Mouse (Mus musculus) CH12.LX (cell line): ENCODE measurements around the gene 1110008L16Rik. TPM values are rescaled to one million over a fixed set of nuclear protein-coding genes. Genes with fewer than 3 reads are reported as not detected.
A peak's percentile ranks its signal among the peaks of the same experiment; 100 is the strongest.

Source experiments
- DNase-seq: peaks from one replicate; pipeline ENCODE4 v3.0.0-alpha.2; 2013; ENCODE audit errors: extremely low read depth
- H3K27ac ChIP-seq: 2 replicates; pipeline ENCODE4 v1.5.1; 2012; ENCODE audit warnings: low read depth, mild to moderate bottlenecking, control low read depth, moderate library complexity; ENCODE audit not compliant: insufficient read depth
- H3K27me3 ChIP-seq: replicated peaks from 2 replicates; pipeline ENCODE3; 2012; ENCODE audit warnings: inconsistent platforms
- H3K36me3 ChIP-seq, 2 experiments: replicated peaks in 1 of 2; 2 replicates each; pipeline versions ENCODE3 to v1.6.1; 2012; ENCODE audit warnings: inconsistent platforms in 1 of 2, low read length in 1 of 2, mild to moderate bottlenecking in 1 of 2, mixed read lengths in 1 of 2, moderate library complexity in 1 of 2; ENCODE audit not compliant: control insufficient read depth in 1 of 2, insufficient read depth in 1 of 2
- H3K4me1 ChIP-seq, 2 experiments: 2 replicates each; pipeline ENCODE4 v1.6.1; 2012; ENCODE audit warnings: inconsistent platforms in 1 of 2, moderate library complexity in 1 of 2; ENCODE audit not compliant: insufficient read depth in 2 of 2, control insufficient read depth in 1 of 2
- H3K4me2 ChIP-seq: 2 replicates; pipeline ENCODE4 v1.6.1; 2012; ENCODE audit warnings: low read depth, mild to moderate bottlenecking, control low read depth; ENCODE audit not compliant: poor library complexity, insufficient read depth, severe bottlenecking
- H3K4me3 ChIP-seq, 3 experiments: fragments of 150-350 bp in 1 of 3; sonication (generic) in 1 of 3; replicated peaks in 1 of 3; 2 replicates each; pipeline versions ENCODE3 to v1.5.1; 2011 to 2012; ENCODE audit warnings: low read depth in 2 of 3, low read length in 2 of 3, mild to moderate bottlenecking in 2 of 3, moderate library complexity in 2 of 3, control low read depth in 1 of 3, improper control_type of control experiment in 1 of 3, inconsistent platforms in 1 of 3, mixed read lengths in 1 of 3; ENCODE audit not compliant: poor library complexity in 1 of 3
- H3K79me2 ChIP-seq: replicated peaks from 2 replicates; pipeline ENCODE4 v1.6.1; 2012; ENCODE audit warnings: mild to moderate bottlenecking, moderate library complexity; ENCODE audit not compliant: control insufficient read depth, poor library complexity, insufficient read depth, severe bottlenecking; ENCODE audit errors: extremely low read depth
- H3K9ac ChIP-seq: 2 replicates; pipeline ENCODE4 v1.6.1; 2012; ENCODE audit warnings: low read depth, mild to moderate bottlenecking, control low read depth, moderate library complexity; ENCODE audit not compliant: insufficient read depth
- H3K9me3 ChIP-seq: replicated peaks from 2 replicates; pipeline ENCODE3; 2012; ENCODE audit warnings: low read length, inconsistent platforms, mixed read lengths
- BHLHE40 ChIP-seq: IDR thresholded peaks from 2 replicates; pipeline ENCODE4 v1.6.1; 2011; ENCODE audit warnings: mild to moderate bottlenecking, low read depth, low read length, improper control_type of control experiment
- CHD2 ChIP-seq: IDR thresholded peaks from 2 replicates; pipeline ENCODE4 v1.6.1; 2011; ENCODE audit warnings: low read length, improper control_type of control experiment
- E2F4 ChIP-seq: IDR thresholded peaks from 2 replicates; pipeline ENCODE4 v1.6.1; 2011; ENCODE audit warnings: low read depth, low read length, improper control_type of control experiment; ENCODE audit not compliant: insufficient replicate concordance
- EP300 ChIP-seq: IDR thresholded peaks from 2 replicates; pipeline ENCODE4 v1.6.1; 2011; ENCODE audit warnings: low read length, improper control_type of control experiment
- ETS1 ChIP-seq: conservative IDR thresholded peaks from 2 replicates; pipeline ENCODE4 v1.6.1; 2012; ENCODE audit warnings: low read depth, mild to moderate bottlenecking, inconsistent platforms, low read length, improper control_type of control experiment, moderate library complexity
- GABPA ChIP-seq: IDR thresholded peaks from 2 replicates; pipeline ENCODE4 v1.6.1; 2012; ENCODE audit warnings: low read depth, low read length, improper control_type of control experiment, inconsistent platforms; ENCODE audit not compliant: insufficient replicate concordance
- HCFC1 ChIP-seq: IDR thresholded peaks from 2 replicates; pipeline ENCODE4 v1.6.1; 2012; ENCODE audit warnings: low read depth, mild to moderate bottlenecking, inconsistent platforms, low read length, improper control_type of control experiment
- IRF4 ChIP-seq: IDR thresholded peaks from 2 replicates; pipeline ENCODE4 v1.6.1; 2014; ENCODE audit warnings: low read depth, mild to moderate bottlenecking, inconsistent platforms, low read length, improper control_type of control experiment
- JUND ChIP-seq: conservative IDR thresholded peaks from 2 replicates; pipeline ENCODE4 v1.6.1; 2011; ENCODE audit warnings: low read depth, low read length, improper control_type of control experiment
- KAT2A ChIP-seq: IDR thresholded peaks from 2 replicates; pipeline ENCODE4 v1.6.1; 2012; ENCODE audit warnings: low read length, improper control_type of control experiment, inconsistent platforms; ENCODE audit not compliant: insufficient replicate concordance
- MAZ ChIP-seq: IDR thresholded peaks from 2 replicates; pipeline ENCODE4 v1.6.1; 2012; ENCODE audit warnings: low read depth, mild to moderate bottlenecking, inconsistent platforms, low read length, improper control_type of control experiment, moderate library complexity
- MEF2A ChIP-seq: IDR thresholded peaks from 2 replicates; pipeline ENCODE4 v1.6.1; 2014; ENCODE audit warnings: low read depth, mild to moderate bottlenecking, inconsistent platforms, low read length, improper control_type of control experiment, borderline replicate concordance
- MYC ChIP-seq: IDR thresholded peaks from 2 replicates; pipeline ENCODE4 v1.6.1; 2011; ENCODE audit warnings: low read depth, mild to moderate bottlenecking, improper control_type of control experiment, low read length
- NRF1 ChIP-seq: IDR thresholded peaks from 2 replicates; pipeline ENCODE4 v1.6.1; 2014; ENCODE audit warnings: low read depth, mild to moderate bottlenecking, inconsistent platforms, low read length, improper control_type of control experiment, moderate library complexity
- POLR2A ChIP-seq: IDR thresholded peaks from 2 replicates; pipeline ENCODE4 v1.6.1; 2011; ENCODE audit warnings: low read depth, mild to moderate bottlenecking, improper control_type of control experiment, low read length
- RAD21 ChIP-seq: IDR thresholded peaks from 2 replicates; pipeline ENCODE4 v1.6.1; 2011; ENCODE audit warnings: low read depth, mild to moderate bottlenecking, low read length, improper control_type of control experiment, moderate library complexity
- RCOR1 ChIP-seq: conservative IDR thresholded peaks from 2 replicates; pipeline ENCODE4 v1.6.1; 2012; ENCODE audit warnings: low read depth, mild to moderate bottlenecking, inconsistent platforms, low read length, improper control_type of control experiment
- SMC3 ChIP-seq: IDR thresholded peaks from 2 replicates; pipeline ENCODE4 v1.6.1; 2011; ENCODE audit warnings: low read depth, low read length, improper control_type of control experiment
- TBP ChIP-seq: conservative IDR thresholded peaks from 2 replicates; pipeline ENCODE4 v1.6.1; 2011; ENCODE audit warnings: low read depth, low read length, improper control_type of control experiment
- TCF12 ChIP-seq: IDR thresholded peaks from 2 replicates; pipeline ENCODE4 v1.6.1; 2014; ENCODE audit warnings: low read depth, mild to moderate bottlenecking, inconsistent platforms, low read length, improper control_type of control experiment
- UBTF ChIP-seq: IDR thresholded peaks from 2 replicates; pipeline ENCODE4 v1.6.1; 2012; ENCODE audit warnings: low read depth, mild to moderate bottlenecking, inconsistent platforms, low read length, improper control_type of control experiment, moderate library complexity
- USF1 ChIP-seq: IDR thresholded peaks from 2 replicates; pipeline ENCODE4 v1.6.1; 2014; ENCODE audit warnings: low read depth, mild to moderate bottlenecking, inconsistent platforms, low read length, improper control_type of control experiment
- USF2 ChIP-seq: conservative IDR thresholded peaks from 2 replicates; pipeline ENCODE4 v1.6.1; 2011; ENCODE audit warnings: low read depth, low read length, improper control_type of control experiment
- ZC3H11A ChIP-seq: IDR thresholded peaks from 2 replicates; pipeline ENCODE4 v1.6.1; 2012; ENCODE audit warnings: low read depth, mild to moderate bottlenecking, inconsistent platforms, low read length, improper control_type of control experiment
- ZMIZ1 ChIP-seq: IDR thresholded peaks from 2 replicates; pipeline ENCODE4 v1.6.1; 2012; ENCODE audit warnings: low read depth, mild to moderate bottlenecking, inconsistent platforms, low read length, improper control_type of control experiment
- dilution Hi-C: fragments of 300-500 bp; cut with MboI; formaldehyde crosslinking; loops from 2 replicates; pipeline ENCODE4 v1.14.3; 2020; ENCODE audit warnings: low sequenced_read_pairs; ENCODE audit not compliant: extremely low pct_unique_long_range_greater_than_20kb, extremely low pct_ligation_motif_present
- in situ Hi-C: fragments of 300-500 bp; cut with MboI; formaldehyde crosslinking; loops from 3 replicates; pipeline ENCODE4 v1.14.3; 2019; ENCODE audit warnings: low sequenced_read_pairs, low pct_ligation_motif_present, low pct_unique_long_range_greater_than_20kb, mixed read lengths
- polyA plus RNA-seq: library from polyadenylated mRNA; unstranded; fragments of >175 nt; gene quantifications from 2 replicates; pipeline ENCODE4 v1.2.1, GENCODE M21; 2012; ENCODE audit warnings: low read depth; ENCODE audit not compliant: insufficient read length
- total RNA-seq, 2 experiments: library from RNA; depleted of rRNA; stranded (reverse); fragments of 300-350 nt in 1 of 2; fragments of >200 nt in 1 of 2; gene quantifications; 2 replicates each; pipeline ENCODE4 v1.2.3; 2012 to 2014

1110008L16Rik gene
- total and polyA plus RNA-seq, 3 experiments = 25.7 to 32.6 (median 28.9) TPM

DNA sequence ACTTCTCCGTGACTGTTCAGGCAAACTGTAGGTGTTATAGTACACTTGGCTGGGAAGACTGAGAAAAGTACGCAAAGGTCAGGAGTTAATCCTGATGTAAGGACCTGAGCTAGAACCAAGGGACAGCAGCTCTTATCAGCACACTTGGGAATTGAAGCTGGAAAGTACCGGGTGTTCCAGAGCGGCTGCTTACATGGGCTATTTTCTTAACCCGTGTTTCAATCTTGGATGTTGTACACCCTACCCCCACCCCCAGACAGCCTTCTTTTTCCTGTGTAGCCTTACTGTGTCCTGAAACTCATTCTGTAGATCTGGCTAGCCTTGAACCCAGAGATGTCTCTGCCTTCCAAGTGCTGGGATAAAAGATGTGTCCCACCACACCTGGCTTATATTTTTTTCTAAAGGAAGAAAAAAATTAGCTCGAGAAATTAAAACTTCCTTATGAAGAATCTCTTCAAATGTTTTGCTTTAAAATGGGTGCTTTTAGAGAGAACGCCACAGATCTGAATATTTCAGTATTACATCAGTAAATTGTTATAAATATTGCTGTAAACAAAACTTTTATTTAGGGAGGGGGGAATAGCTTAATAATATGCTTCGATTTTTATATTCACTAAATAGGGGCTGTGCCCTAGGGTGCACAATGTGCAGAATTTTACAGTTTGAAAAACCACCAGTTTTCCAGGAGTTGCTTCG lies 98.3 kb downstream of the 1110008L16Rik start:
- TF ChIP-seq IRF4 (peak; percentile 17; the same call in 1 of the 2 replicates), USF1 (no peak), USF2 (no peak), CHD2 (peak; percentile 54; the same call in 1 of the 2 replicates), POLR2A (0 out of 2 replicates have a peak, but pooled peaks have one; percentile 26), ETS1 (peak; percentile 44; the same call in 1 of the 2 replicates), BHLHE40 (0 out of 2 replicates have a peak, but pooled peaks have one; percentile 37), MEF2A (0 out of 2 replicates have a peak, but pooled peaks have one; percentile 19), EP300 (peak; percentile 16; the same call in 1 of the 2 replicates), TBP (0 out of 2 replicates have a peak, but pooled peaks have one; percentile 18), HCFC1 (0 out of 2 replicates have a peak, but pooled peaks have one; percentile 27), E2F4 (no peak)
- peak overlapping the region; percentile 81 for H3K27ac ChIP-seq
- H3K27me3 ChIP-seq = no peaks in the 10 kb centered on the region
- peak overlapping the region; percentile 90 for H3K4me2 ChIP-seq
- no peaks in the 10 kb centered on the region for H3K9me3 ChIP-seq
- peaks cover 0 to 11% of the 10 kb centered on the region in 2 experiments for H3K36me3 ChIP-seq
- peak overlapping the region; percentile 94 for H3K9ac ChIP-seq
- dilution Hi-C loops = no loop called here
- in situ Hi-C loops = no loop called here
- no peak for DNase-seq
- H3K79me2 ChIP-seq = peaks cover 33% of the 10 kb centered on the region
- peak overlapping the region; percentile 60 to 98 (median 69) for H3K4me3 ChIP-seq
- peaks cover 15 to 52% of the 10 kb centered on the region in 2 experiments for H3K4me1 ChIP-seq

- in situ Hi-C loops = no loop called here
- peak; percentile 95 for DNase-seq
- Histone ChIP-seq H3K9ac (peak overlapping the region; percentile 94), H3K27ac (peak overlapping the region; percentile 81), H3K9me3 (no peaks in the 10 kb centered on the region), H3K4me2 (peak overlapping the region; percentile 70), H3K4me1 (peaks cover 13 to 44% of the 10 kb centered on the region in 2 experiments), H3K79me2 (peaks cover 41% of the 10 kb centered on the region), H3K36me3 (peaks cover 3 to 19% of the 10 kb centered on the region in 2 experiments), H3K4me3 (peak overlapping the region; percentile 76 to 98 (median 91)), H3K27me3 (no peaks in the 10 kb centered on the region)
- dilution Hi-C loops = no loop called here
- no peak; the same call in 1 of the 2 replicates for TF ChIP-seq MYC
- no peak for TF ChIP-seq USF2
- no peak for TF ChIP-seq ZC3H11A
- TF ChIP-seq BHLHE40 = peak; percentile 67
- no peak; the same call in 1 of the 2 replicates for TF ChIP-seq GABPA
- TF ChIP-seq JUND = no peak
- TF ChIP-seq IRF4 = peak; percentile 58; the same call in 1 of the 2 replicates
- peak; percentile 82 for TF ChIP-seq ZMIZ1
- TF ChIP-seq TCF12 = peak; percentile 94
- peak; percentile 90 for TF ChIP-seq TBP
- TF ChIP-seq MAZ = peak; percentile 91
- no peak for TF ChIP-seq E2F4
- peak; percentile 94; the same call in 1 of the 2 replicates for TF ChIP-seq KAT2A
- TF ChIP-seq NRF1 = peak; percentile 41
- TF ChIP-seq UBTF = no peak
- TF ChIP-seq RCOR1 = no peak; the same call in 1 of the 2 replicates
- TF ChIP-seq HCFC1 = peak; percentile 95
- TF ChIP-seq RAD21 = peak; percentile 21
- peak; percentile 42; the same call in 1 of the 2 replicates for TF ChIP-seq SMC3
- TF ChIP-seq EP300 = peak; percentile 68
- TF ChIP-seq CHD2 = peak; percentile 86
- peak; percentile 45 for TF ChIP-seq ETS1
Measured at GRCm38 (mm10) chr12:55398240-55399127, 99.1 kb downstream of the 1110008L16Rik start.
